Mouse (Mus musculus) megakaryocyte, embryonic 14.5 days (primary cell): ENCODE measurements around the gene Traf7. TPM values are rescaled to one million over a fixed set of nuclear protein-coding genes. Genes with fewer than 3 reads are reported as not detected.
A peak's percentile ranks its signal among the peaks of the same experiment; 100 is the strongest.

ENCODE experiments used
- H3K27me3 ChIP-seq: replicated peaks from 2 replicates; pipeline ENCODE3; 2012; ENCODE audit warnings: inconsistent platforms
- H3K36me3 ChIP-seq: replicated peaks from 2 replicates; pipeline ENCODE3; 2012; ENCODE audit warnings: low read length, inconsistent platforms, mixed read lengths
- H3K4me1 ChIP-seq: 2 replicates; pipeline ENCODE4 v1.6.1; 2012; ENCODE audit warnings: inconsistent platforms
- H3K4me3 ChIP-seq: replicated peaks from 2 replicates; pipeline ENCODE3; 2012; ENCODE audit warnings: moderate library complexity, mild to moderate bottlenecking, inconsistent platforms
- H3K9me3 ChIP-seq: 2 replicates; pipeline ENCODE4 v1.6.1; 2012; ENCODE audit warnings: inconsistent platforms
- FLI1 ChIP-seq: IDR thresholded peaks from 2 replicates; pipeline ENCODE4 v1.6.1; 2012; ENCODE audit warnings: low read length, inconsistent platforms, mixed read lengths
- GATA1 ChIP-seq: IDR thresholded peaks from 3 replicates; pipeline ENCODE4 v1.6.1; 2012; ENCODE audit warnings: mixed read lengths, low read length, inconsistent platforms, borderline replicate concordance
- polyA plus RNA-seq: library from polyadenylated mRNA; stranded (reverse); fragments of >175 nt; gene quantifications from 2 replicates; pipeline ENCODE4 v1.2.3, GENCODE M21; 2012; ENCODE audit warnings: low replicate concordance; ENCODE audit not compliant: insufficient read depth

The Traf7 gene
- polyA plus RNA-seq, 1 experiment = 123 TPM

DNA sequence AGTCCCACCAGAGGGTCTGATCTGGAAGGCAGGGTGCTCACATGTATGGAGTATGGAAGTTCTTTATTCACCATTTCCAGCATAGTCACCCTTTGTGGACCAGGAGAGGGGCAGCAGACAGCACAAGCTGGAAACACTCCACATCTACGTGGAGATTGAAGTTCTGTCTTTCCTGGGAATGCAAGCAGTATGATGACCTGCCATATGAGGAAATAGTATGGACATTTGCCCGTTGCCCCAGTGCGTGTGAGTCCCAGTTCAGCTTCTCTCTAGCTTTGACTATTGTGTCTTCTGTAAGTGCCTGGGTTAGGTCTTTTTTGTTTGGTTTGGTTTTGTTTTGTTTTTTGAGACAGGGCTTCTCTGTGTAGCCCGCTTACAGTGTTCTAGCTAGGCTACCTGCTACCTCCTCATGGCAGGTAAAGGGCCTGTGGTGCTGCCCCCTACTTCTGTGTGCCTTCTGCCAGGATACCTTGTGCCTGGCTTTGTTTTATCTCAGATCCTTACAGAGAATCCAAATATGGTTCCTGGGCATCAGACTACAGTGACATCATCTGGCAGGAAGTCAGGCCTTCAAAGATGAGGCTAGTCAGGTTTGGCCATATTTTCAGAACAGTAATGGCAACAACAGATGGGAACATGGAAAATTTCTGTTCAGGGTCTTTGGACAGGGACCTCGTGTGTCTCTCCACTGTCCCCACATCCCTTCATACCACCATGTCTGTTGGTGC is 32.7 kb upstream of the Traf7 start:
- H3K9me3 ChIP-seq = no peaks in the 10 kb centered on the region
- peaks cover 22% of the 10 kb centered on the region for H3K36me3 ChIP-seq
- peaks cover 92% of the 10 kb centered on the region for H3K4me1 ChIP-seq
- no peaks in the 10 kb centered on the region for H3K27me3 ChIP-seq
- no peak for TF ChIP-seq FLI1
- TF ChIP-seq GATA1 = no peak
- H3K4me3 ChIP-seq = no peak overlapping the region

- Histone ChIP-seq H3K36me3 (peaks cover 9% of the 10 kb centered on the region), H3K27me3 (no peaks in the 10 kb centered on the region), H3K4me3 (peak overlapping the region; percentile 44), H3K4me1 (peaks cover 91% of the 10 kb centered on the region), H3K9me3 (no peaks in the 10 kb centered on the region)
- TF ChIP-seq FLI1 = no peak
- no peak for TF ChIP-seq GATA1
These were observed 31.4 kb upstream of the Traf7 start for GRCm38 (mm10) chr17:24559146-24559545.

- TF ChIP-seq GATA1 = no peak
- TF ChIP-seq FLI1 = no peak
- peaks cover 7% of the 10 kb centered on the region for H3K36me3 ChIP-seq
- no peaks in the 10 kb centered on the region for H3K27me3 ChIP-seq
- peak overlapping the region; percentile 50 for H3K4me3 ChIP-seq
- H3K9me3 ChIP-seq = no peaks in the 10 kb centered on the region
- H3K4me1 ChIP-seq = peaks cover 87% of the 10 kb centered on the region
These were observed 30.9 kb upstream of the Traf7 start for GRCm38 (mm10) chr17:24558600-24559099.

DNA sequence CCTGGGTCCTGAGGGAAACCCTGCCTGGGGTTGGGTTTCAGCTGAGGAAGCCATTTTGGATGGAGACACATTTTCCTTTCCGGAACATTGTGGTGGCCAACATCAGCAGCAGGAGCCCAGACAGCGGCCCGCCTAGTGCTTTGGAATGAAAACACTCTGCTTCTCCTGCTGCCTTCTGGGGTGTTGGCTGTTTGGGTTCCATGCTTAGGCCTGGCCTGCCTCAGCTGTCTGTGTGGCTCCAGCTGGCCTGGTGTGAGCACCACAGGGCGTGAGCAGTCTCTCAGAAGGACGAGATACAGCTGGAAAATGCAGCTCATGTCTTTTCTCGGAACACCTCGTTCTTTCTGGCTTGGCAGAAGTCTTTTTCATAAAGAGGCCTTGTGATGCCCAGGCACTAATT is 29.4 kb upstream of the Traf7 start:
- Histone ChIP-seq H3K4me3 (no peak overlapping the region), H3K9me3 (no peaks in the 10 kb centered on the region), H3K36me3 (peaks cover 10% of the 10 kb centered on the region), H3K27me3 (no peaks in the 10 kb centered on the region), H3K4me1 (peaks cover 76% of the 10 kb centered on the region)
- TF ChIP-seq GATA1 (no peak), FLI1 (no peak)

- peaks cover 8% of the 10 kb centered on the region for H3K36me3 ChIP-seq
- H3K9me3 ChIP-seq = no peaks in the 10 kb centered on the region
- H3K27me3 ChIP-seq = no peaks in the 10 kb centered on the region
- peak overlapping the region; percentile 96 for H3K4me3 ChIP-seq
- H3K4me1 ChIP-seq = peaks cover 49% of the 10 kb centered on the region
- TF ChIP-seq FLI1 (no peak), GATA1 (no peak)
These were observed 23.3 kb upstream of the Traf7 start for GRCm38 (mm10) chr17:24551050-24551444.

DNA sequence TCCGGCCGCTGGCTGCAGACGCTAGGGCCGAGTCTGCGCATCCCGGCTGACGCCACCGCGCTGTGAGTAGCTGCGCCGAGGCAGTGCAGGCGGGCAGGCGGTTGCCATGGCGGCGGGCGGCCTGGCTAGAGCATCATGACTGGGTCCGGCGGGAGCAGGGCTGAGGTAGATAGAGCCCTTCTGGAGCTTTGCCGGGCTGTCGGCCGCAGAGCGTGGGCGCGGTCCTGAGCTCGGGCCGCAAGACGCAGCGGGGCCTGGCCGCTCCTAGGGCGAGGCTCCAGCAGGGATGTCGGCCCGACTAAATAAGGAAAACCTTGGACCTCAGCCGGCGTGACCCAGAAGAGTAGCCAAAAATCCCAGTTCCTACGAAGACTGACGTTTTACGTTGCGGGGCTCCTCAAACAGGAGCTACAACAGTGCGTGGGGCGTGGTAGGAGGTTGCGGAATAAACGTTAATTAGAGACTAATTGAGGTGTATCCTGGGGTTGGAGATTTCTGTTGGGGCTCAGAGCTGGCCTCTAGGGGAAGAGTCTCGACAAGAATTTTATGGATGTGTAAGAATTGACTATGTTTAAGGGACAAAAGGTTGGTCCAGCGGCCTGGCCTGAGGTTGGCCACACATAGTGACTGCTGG is 22.8 kb upstream of the Traf7 start:
- no peak for TF ChIP-seq GATA1
- TF ChIP-seq FLI1 = no peak
- H3K9me3 ChIP-seq = no peaks in the 10 kb centered on the region
- H3K4me1 ChIP-seq = peaks cover 45% of the 10 kb centered on the region
- H3K36me3 ChIP-seq = peaks cover 8% of the 10 kb centered on the region
- peak overlapping the region; percentile 96 for H3K4me3 ChIP-seq
- H3K27me3 ChIP-seq = no peaks in the 10 kb centered on the region

GRCm38 (mm10) chr17:24549618-24550415 is 22.1 kb upstream of the Traf7 start, which contains the start of gene Pkd1:
TSS of gene Pkd1 (plus strand) at chr17:24549834.
- peaks cover 40% of the 10 kb centered on the region for H3K4me1 ChIP-seq
- TF ChIP-seq GATA1 (no peak), FLI1 (no peak)
- peaks cover under 1% of the 10 kb centered on the region for H3K27me3 ChIP-seq
- peak within 1 kb of the TSS; percentile 96 for H3K4me3 ChIP-seq
- peaks cover 8% of the 10 kb centered on the region for H3K36me3 ChIP-seq
- no peaks in the 10 kb centered on the region for H3K9me3 ChIP-seq

DNA sequence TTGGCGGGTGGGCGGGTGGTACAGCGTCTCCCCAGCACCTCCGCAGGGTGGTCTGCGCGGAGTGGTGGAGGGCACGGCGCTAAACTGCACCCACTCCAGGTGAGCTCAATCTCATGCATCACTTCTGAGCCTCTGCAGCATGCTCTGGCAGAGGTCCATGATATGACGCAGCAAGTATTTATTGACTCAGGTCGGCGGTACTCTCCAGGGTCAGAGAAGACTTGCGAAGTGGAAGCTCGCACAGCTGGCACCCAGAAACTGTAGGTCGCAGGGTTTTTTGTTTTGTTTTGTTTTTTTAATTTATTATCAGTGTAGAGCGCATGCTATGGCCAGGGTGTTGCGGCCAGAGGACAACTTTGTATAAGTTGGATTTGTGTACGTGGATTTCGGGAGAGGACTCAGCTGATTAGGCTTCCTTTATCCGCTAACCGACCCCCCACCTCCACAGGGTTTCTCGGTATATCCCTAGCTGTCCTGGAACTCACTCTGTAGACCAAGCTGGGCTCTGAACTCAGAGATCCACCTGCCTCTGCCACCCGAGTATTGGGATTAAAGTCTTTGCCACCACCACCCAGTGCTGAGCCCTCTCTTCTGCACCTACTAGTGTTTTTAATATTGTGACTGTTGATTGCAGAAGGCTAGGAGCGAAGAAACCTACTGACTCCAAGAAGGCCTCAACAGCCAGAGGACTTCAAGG is 21.3 kb upstream of the Traf7 start:
- Histone ChIP-seq H3K4me3 (peak overlapping the region; percentile 96), H3K36me3 (peaks cover 8% of the 10 kb centered on the region), H3K9me3 (no peaks in the 10 kb centered on the region), H3K27me3 (peaks cover 4% of the 10 kb centered on the region), H3K4me1 (peaks cover 37% of the 10 kb centered on the region)
- no peak for TF ChIP-seq GATA1
- no peak for TF ChIP-seq FLI1

GRCm38 (mm10) chr17:24548435-24548834 is 20.7 kb upstream of the Traf7 start:
- Histone ChIP-seq H3K27me3 (peaks cover 4% of the 10 kb centered on the region), H3K4me3 (peak overlapping the region; percentile 96), H3K9me3 (no peaks in the 10 kb centered on the region), H3K36me3 (peaks cover 8% of the 10 kb centered on the region), H3K4me1 (peaks cover 37% of the 10 kb centered on the region)
- TF ChIP-seq FLI1 (no peak), GATA1 (no peak)
